Mouse (Mus musculus): ENCODE measurements around the gene Bcl7b. TPM values are rescaled to one million over a fixed set of nuclear protein-coding genes. Genes with fewer than 3 reads are reported as not detected.
A peak's percentile ranks its signal among the peaks of the same experiment; 100 is the strongest.

Bcl7b gene
- total and polyA plus RNA-seq, 3 experiments, result 44.6 to 76.0 TPM; not detected in 1

DNA sequence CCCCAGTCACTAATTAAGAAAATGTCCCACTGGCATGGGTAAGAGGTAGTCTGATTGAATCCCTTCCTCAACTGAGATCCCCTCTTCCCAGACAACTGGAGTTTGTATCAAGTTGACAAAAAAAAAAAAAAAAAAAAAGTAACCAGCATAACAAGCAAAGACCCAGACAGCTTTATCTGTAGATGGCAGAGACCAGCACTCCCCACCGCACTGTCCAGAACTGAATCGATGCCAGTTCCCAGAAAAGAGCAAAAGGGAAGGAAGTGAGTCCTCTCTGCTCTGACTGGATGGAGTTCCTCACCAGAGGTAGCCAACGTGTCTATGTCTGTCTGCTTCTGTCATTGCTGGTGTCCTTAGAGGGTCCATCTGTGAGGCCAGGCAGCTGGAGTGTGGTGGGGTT, 22.6 kb upstream of the Bcl7b start:
- H3K4me1 ChIP-seq (ENCODE audit: control insufficient read depth in 1 of 2, insufficient read depth in 2 of 2, low read length in 2 of 2), result peaks cover 3 to 16% of the 10 kb centered on the region in 2 experiments
- TF ChIP-seq TCF12 (IDR thresholded peaks at IDR 0.05; ENCODE audit: low read depth, low read length) (peak; percentile 73), RCOR1 (IDR thresholded peaks at IDR 0.05; ENCODE audit: low read depth, low read length) (peak; percentile 40; the same call in 1 of the 2 replicates), ETS1 (IDR thresholded peaks at IDR 0.05; ENCODE audit: low read depth, low read length) (peak; percentile 53; the same call in 1 of the 2 replicates), MEF2A (IDR thresholded peaks at IDR 0.05; ENCODE audit: extremely low read depth, insufficient replicate concordance, low read depth, low read length, poor library complexity, severe bottlenecking) (no peak), HCFC1 (IDR thresholded peaks at IDR 0.05; ENCODE audit: low read depth, low read length) (no peak), ZMIZ1 (IDR thresholded peaks at IDR 0.05; ENCODE audit: low read depth, low read length) (no peak), POLR2AphosphoS5 (IDR thresholded peaks at IDR 0.05; ENCODE audit: borderline replicate concordance, low read depth, low read length) (no peak), NRF1 (IDR thresholded peaks at IDR 0.05; ENCODE audit: insufficient read depth, low read depth, low read length, poor library complexity, severe bottlenecking) (no peak), GABPA (IDR thresholded peaks at IDR 0.05; ENCODE audit: low read depth, low read length) (no peak), JUND (IDR thresholded peaks at IDR 0.05; ENCODE audit: low read depth, low read length) (no peak), TAL1 (IDR thresholded peaks at IDR 0.05; ENCODE audit: low read length) (peak; percentile 90), USF1 (IDR thresholded peaks at IDR 0.05; ENCODE audit: low read depth, low read length) (no peak), SIN3A (IDR thresholded peaks at IDR 0.05; ENCODE audit: low read length) (0 out of 2 replicates have a peak, but pooled peaks have one; percentile 27), ZC3H11A (IDR thresholded peaks at IDR 0.05; ENCODE audit: low read depth, low read length) (no peak), CHD2 (IDR thresholded peaks at IDR 0.05; ENCODE audit: low read length) (no peak), KAT2A (conservative IDR thresholded peaks at IDR 0.05; ENCODE audit: low read depth, low read length) (no peak), EP300 (IDR thresholded peaks at IDR 0.05; ENCODE audit: low read depth in 1 of 2, low read length in 2 of 2) (peak; percentile 58 to 64), SMC3 (IDR thresholded peaks at IDR 0.05; ENCODE audit: low read depth, low read length) (no peak), BHLHE40 (IDR thresholded peaks at IDR 0.05; ENCODE audit: borderline replicate concordance, low read depth, low read length) (no peak), GATA1 (IDR thresholded peaks at IDR 0.05; ENCODE audit: low read depth, low read length) (peak; percentile 49; the same call in 1 of the 2 replicates), MYB (IDR thresholded peaks at IDR 0.05; ENCODE audit: low read depth, low read length) (no peak), E2F4 (IDR thresholded peaks at IDR 0.05; ENCODE audit: borderline replicate concordance, low read depth, low read length) (no peak), ZNF384 (IDR thresholded peaks at IDR 0.05; ENCODE audit: low read depth, low read length) (peak; percentile 93), MAFK (IDR thresholded peaks at IDR 0.05; ENCODE audit: borderline replicate concordance, low read depth, low read length) (no peak), USF2 (IDR thresholded peaks at IDR 0.05; ENCODE audit: borderline replicate concordance in 1 of 2, insufficient read depth in 1 of 2, low read depth in 1 of 2, low read length in 2 of 2) (no peak), MYC (IDR thresholded peaks at IDR 0.05; ENCODE audit: low read depth, low read length) (no peak), UBTF (IDR thresholded peaks at IDR 0.05; ENCODE audit: borderline replicate concordance, insufficient read depth, low read depth, low read length) (no peak)
- H3K27ac ChIP-seq (ENCODE audit: control insufficient read depth, low read depth, low read length), result no peak overlapping the region
- no peaks in the 10 kb centered on the region for H3K9me3 ChIP-seq (replicated peaks; ENCODE audit: insufficient read depth, low read length)
- no peak overlapping the region for H3K9ac ChIP-seq (ENCODE audit: control insufficient read depth, low read depth, low read length, poor library complexity, severe bottlenecking)
- H3K79me2 ChIP-seq (ENCODE audit: control insufficient read depth, insufficient read depth, low read length, poor library complexity), result peaks cover 8% of the 10 kb centered on the region
- H3K36me3 ChIP-seq (ENCODE audit: control insufficient read depth in 1 of 2, insufficient read depth in 2 of 2, low read length in 2 of 2), result peaks cover 0 to 17% of the 10 kb centered on the region in 2 experiments; a peak in 2 of 4 replicates
- peaks cover 0 to 2% of the 10 kb centered on the region in 2 experiments; a peak in 3 of 4 replicates for H3K27me3 ChIP-seq (ENCODE audit: control insufficient read depth in 1 of 2, insufficient read depth in 2 of 2, low read length in 2 of 2)
- peak; percentile 74 for DNase-seq (ENCODE audit: low read depth, low spot score)
- H3K4me3 ChIP-seq (ENCODE audit: control insufficient read depth in 1 of 2, insufficient read depth in 1 of 2, low read depth in 2 of 2, low read length in 2 of 2), result no peak overlapping the region
